Mouse (Mus musculus) right cerebral cortex, adult 2 months (tissue): ENCODE measurements around the gene Atf7.

Source experiments
- DNase-seq, 2 experiments: peaks; one replicate each; pipeline ENCODE4 v3.0.0; 2021 to 2022; ENCODE audit warnings: low spot score in 2 of 2

Atf7 gene

DNA sequence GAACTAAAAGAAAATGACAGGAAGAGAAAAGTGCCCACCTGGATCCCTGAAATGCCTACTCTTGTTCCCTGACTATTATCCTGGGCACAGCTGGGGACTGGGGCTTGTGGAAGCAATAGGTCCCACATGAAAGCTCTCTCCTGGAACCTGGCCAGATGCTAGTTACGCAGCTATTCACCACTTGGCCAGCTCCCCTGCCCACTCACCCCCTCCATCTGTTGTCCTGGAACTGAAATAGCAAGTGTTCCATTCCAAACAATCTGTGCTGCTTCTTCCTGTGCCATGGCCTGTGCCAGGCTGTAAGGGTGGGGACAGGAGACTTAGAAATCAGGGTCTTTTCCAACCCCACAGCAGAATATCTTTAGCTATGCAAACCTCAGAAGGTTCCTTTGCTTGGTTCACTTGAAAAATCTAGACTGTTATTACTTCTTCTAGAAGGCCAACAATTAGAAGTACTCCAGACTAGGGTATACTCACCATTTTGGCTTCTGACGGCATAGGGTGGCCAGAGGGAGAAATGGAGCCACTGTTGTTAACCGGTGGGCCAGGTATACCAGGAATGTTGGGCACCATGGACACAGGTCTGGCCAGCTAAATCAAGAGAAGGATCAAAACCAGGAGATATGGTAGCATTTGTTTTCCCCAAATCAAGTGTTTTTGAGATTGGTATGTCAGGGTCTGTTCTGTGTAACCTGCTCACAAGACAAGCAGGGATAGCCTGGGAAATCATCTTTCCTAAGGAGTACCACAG, 78.4 kb downstream of the Atf7 start:
- peak; percentile 90 to 92 for DNase-seq

DNA sequence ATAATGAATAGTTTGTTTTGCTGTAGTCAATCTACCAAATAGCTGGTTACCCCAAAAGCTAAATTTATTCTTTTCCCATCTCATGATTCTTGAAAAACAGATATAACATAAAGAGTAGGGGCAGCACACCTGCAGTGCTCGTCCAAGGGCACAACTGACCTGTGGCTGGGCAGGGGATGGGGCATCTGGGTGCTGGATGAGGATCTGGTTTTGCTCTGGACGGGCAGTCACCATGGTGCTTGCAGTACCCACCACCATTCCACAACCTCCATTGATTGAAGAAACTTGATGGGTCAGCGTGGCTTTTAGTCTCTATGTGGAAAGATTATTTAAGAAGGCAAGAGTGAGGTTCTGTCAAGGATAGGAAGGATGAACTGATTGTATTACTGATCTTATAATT, 79.0 kb downstream of the Atf7 start:
- no peak for DNase-seq

DNA sequence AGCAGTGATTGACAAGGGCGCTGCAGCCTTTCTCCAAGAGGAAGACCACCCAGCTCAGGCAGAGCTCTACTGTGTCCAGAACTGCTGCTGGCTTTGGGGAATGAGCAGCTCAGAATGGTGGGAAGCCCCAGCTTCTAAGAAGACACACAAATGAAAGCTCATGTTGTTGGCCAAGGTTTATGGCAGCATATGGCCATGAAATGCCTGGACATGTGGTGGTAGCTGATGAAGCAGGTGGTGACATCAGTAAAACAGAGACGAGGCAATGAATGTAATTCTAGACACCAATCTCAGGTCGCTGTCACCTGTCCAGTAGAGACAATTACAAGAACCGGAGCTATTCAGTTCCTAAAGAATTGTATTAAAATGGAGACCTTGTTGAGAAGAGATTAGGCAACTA, 80.5 kb downstream of the Atf7 start:
- DNase-seq, result no peak

DNA sequence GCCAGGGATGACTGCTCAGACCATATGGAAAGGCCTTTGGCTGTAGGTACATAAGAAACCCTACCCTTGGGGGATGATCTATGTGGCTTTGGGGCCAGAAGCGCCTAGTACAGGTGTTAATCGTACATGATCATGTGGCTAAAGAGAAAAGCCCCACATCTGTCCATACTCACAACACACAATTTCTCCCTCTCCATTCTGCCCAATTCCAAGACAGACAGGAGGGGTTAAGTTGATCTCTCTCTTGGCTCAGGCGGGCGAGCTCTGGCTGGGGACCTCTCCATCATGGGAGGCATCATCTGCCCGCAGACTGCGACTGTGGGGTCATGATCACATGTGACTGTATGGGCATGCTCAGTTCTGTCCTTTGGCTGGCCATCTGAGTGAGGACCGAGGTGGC, 91.3 kb downstream of the Atf7 start:
- DNase-seq, result no peak

DNA sequence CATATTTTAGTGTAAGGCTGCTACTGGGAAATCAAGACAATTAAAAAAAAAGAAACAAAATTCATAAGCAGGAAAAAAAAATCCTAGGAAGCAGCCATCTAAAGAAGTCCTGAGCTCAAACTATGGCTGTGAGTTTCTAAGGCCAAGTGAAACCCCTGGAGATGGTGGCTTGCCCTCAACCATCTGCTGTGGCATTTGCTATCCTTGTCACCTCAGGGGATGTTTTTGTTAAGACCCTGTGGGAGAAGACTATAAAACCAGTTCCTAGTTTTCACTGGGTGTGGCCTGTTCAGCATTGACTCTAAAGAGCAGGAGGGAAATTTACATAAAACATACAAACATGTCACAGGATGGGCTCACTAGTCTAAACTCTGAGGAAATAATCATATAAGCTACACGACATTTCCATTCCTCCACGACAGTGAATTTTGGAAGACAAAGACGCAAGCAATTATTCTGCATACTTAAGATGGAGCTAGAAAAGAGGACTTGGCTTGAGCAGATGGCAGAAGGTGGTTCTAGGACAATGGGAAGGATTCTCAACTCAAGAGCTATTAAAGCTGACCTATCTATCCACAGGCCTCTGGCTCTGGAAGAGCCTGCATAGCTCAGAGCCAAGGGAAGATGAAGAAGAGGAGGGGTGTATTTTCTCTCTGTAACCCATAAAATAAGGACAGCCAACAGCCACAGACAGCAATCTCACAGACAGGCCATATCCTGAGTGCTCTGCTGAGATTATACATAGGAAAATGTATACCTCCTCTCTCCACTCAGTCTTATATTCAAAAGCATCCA, 93.0 kb downstream of the Atf7 start:
- DNase-seq, result no peak

DNA sequence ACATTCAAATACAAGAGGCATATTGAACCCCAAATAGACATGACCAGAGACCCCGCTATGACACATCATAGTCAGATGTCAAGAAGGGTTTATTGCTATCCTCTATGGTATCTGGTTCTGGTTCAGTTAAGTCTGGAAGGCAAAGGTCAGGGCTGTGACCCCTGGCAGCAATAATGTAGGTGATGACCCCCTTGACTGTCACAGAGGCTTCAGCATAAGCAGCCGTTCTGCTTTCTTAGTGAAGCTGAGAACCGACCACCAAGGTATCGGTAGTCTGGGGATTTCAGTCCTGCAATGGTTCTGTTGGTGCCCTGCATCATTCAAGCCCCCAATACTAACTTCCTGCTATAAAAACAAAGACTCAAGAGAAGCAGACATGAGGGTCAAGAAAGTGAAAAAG, 93.7 kb downstream of the Atf7 start:
- no peak for DNase-seq

DNA sequence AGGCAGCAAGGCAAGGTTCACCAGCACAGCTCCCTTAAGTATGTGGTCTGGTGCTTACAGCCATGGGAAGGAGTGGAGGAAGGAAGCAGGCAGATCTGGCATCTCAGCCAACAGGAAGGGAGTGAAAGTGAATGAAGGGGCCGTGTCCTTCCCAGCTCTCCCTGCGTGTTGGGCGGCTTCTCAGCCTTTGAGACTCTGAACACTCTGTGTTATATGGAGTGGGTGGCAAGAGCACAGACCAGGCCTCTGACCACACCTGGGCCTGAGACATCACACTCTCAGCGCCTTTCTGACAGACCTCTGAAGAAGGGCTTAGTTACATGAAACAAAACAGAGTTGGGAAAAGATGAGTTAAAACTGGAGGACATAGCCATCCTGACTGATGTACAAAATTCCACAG, 94.7 kb downstream of the Atf7 start:
- no peak for DNase-seq

DNA sequence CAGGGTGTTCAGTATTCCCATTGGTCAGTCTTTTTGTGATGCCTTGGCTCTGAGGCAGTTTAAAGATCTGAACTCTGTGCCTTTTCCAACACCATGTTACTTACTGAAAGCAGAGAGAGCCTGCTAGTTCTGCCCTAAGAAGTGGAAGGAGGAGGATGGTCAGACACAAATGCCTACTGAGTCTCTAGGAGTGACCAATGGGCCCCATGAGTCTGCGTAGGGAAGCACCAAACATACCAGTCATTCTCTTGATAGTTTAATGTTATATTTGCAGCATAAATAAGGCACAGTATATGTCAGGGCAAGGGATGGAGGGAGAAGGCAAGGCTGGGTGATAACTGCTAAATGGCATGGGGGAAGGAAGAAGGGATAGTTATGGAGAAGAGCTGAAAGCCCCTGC, 96.9 kb downstream of the Atf7 start:
- DNase-seq, result no peak

DNA sequence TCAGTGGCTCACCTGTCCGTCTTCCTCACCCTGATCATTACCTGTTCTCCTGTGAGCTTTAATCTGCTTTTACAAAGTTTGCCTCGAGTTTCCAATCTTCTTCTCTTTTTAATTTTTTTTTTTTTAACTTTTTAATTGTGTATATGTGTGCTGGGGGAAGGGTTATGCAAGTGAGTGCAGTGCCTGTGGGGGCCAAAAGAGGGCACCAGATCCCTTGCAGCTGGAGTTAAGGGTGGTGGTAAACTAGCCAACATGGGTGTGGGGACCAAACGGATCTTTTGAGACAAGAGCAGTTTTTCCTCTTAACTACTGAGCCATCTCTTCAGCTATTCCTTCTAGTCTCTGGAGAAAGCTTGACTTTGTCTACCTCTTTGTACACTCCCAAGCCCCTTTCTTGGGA, 97.3 kb downstream of the Atf7 start:
- no peak for DNase-seq

DNA sequence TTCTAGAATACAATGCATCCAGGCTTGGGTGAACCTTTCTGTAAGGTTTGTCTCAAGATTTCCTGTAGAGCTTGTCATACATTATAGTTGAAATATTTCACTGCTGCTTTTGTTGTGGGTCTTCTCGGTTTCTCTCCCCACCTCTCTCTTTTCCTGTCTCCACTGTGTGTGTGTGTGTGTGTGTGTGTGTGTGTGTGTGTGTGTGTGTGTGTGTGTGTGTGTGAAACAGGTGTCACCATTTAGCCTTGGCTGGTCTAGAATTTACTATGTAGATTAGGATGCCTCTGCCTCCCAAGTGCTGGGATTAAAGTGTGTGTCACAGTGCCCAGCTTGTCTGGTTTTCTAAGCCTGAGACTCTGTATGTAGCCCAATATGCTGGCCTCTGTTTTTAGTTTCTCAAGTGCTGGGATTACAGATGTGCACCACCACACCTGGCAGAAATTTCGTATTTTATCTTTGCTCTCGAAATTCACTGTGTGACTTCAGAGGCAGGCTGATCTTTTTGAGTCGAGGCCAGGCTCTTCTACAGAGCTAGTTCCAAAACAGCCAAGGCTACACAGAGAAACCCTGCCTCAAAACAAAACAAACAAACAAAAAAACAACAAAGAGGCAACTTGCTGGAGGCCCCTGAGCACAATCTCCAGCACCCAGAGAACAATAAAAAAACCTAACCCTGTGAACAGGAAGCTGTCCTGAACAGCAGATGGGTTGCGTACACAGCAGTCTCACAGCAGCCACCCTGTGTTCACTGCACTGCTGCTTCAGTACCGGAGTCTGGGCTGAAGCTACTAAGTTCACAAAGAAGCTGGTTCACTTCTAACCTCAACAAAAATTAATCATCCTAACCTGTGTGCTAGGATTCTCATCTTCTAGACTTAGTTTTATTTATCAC, 98.9 kb downstream of the Atf7 start:
- DNase-seq, result no peak

DNA sequence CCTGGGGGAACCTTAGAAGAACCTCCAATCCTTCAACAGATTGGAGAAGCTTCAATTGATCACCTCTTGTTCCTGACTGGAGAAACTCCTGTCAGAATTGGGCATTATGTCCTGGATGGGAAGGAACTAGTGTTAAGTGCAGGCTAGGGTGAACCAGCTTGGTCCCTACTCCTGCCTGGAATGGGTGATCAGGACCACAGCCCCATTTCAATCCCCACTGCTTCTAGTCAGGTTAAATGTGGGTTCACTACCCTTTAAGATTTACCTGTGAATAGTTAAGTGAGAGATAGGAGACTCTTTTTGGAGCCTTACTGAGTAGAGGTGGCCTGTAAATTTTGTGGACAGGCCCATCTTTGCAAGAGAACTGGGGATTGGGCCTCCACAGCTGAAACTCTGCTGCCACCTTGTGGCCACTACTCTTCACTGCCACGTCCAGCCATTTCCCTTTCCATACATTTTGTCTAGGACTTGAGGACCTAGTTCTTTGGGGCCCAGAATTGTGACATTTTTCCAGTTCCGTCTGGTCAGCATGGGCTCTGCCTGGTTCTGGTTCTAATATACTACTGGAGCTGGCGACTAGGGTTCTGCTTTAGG, 100.3 kb downstream of the Atf7 start, which contains the start of gene Npff:
Npff (minus strand) TSS at position 51 of the 594 bp plus-strand sequence.
- peak; percentile 81 to 83 for DNase-seq

DNA sequence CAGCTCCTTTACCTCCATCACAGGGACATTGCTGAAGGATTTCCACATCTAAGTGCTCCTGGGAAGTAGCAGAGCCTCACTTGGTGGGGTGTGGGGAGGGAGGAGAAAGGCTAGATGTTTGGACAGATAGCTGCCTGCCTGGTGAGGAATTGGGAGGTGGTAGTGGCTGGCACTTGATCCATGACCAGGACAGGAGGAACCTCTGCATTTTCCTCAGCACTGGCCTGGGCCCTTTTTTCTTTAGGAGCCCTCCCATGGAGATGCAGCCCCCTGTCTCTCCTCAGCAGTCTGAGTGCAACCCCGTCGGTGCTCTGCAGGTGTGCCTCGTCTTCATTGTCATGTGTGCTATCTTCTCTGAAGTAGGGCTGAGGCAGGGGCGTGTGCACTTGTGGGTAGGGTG, 103.8 kb downstream of the Atf7 start:
- DNase-seq, result no peak

DNA sequence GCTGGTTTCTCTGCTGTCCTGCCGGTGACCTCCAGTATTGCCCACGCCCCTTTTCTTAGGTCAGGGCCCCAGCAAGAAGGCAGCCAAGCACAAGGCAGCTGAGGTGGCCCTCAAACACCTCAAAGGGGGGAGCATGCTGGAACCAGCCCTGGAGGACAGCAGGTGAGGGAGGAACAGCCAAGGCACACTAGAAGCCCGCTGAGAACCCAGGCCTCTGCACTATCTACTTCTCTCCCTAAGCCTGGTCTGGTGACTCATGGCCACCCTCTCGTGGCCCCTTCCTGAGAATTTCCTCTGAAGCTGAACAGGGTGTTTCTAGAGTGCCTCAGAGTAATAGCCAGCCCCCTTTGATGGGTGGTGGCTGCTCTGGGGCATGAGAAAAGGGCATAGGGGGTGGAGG, 104.8 kb downstream of the Atf7 start:
- DNase-seq, result no peak

DNA sequence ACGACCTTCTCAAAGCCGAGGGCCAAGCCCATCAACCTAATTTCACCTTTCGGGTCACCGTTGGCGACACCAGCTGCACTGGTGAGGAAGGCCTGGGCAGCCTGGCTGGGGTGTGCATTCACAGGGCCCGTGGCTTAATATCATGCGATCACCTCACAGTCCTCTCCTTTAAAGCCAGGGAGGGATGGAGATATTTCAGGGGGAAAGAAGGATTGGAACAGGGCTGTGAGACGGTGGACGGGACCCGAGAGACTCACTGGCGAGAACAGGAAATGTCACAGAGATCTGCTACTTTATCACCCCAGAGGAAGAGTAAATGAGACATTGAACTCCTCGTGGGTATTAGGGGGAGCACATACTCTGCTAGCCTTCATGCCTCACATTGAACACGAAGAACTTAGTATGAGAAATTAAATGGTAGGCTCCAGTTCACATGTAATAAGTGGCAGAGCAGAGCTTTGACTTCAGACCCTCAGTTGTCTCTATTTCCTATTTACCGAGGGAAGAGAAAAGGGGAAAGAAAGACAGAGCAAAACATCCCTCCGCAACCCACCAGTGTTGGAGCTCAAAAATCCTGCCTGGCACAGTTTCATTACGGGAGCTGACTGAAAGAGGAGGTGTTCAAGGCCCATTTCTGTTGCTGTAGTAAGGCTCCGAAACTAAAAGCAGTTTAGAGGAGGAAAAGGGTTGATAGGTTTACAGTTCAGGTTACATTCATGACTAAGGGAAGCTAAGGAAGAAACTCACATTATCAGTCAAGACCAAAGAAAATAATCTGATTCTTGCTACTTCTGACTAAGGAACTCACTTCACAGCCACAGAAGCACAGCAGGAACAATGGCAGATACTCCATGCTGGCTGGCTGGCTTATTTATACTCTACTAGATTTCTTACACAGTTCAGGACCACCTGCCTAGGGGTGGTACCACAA, 105.8 kb downstream of the Atf7 start:
- no peak for DNase-seq

DNA sequence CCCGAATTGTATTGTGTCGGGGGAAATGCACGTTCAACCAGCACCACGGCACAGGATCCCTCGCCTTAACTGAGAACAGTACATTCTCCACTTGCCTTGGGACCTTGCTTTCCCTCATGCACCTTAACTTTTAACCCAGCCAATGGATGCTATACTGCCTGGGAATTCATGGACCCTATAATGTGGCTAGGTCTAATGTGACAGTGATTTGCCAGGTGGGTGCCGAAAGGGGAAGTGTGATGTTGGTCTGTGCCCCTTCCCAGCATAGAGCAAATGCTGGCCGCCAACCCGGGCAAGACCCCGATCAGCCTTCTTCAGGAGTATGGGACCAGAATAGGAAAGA, 106.4 kb downstream of the Atf7 start:
- no peak for DNase-seq

DNA sequence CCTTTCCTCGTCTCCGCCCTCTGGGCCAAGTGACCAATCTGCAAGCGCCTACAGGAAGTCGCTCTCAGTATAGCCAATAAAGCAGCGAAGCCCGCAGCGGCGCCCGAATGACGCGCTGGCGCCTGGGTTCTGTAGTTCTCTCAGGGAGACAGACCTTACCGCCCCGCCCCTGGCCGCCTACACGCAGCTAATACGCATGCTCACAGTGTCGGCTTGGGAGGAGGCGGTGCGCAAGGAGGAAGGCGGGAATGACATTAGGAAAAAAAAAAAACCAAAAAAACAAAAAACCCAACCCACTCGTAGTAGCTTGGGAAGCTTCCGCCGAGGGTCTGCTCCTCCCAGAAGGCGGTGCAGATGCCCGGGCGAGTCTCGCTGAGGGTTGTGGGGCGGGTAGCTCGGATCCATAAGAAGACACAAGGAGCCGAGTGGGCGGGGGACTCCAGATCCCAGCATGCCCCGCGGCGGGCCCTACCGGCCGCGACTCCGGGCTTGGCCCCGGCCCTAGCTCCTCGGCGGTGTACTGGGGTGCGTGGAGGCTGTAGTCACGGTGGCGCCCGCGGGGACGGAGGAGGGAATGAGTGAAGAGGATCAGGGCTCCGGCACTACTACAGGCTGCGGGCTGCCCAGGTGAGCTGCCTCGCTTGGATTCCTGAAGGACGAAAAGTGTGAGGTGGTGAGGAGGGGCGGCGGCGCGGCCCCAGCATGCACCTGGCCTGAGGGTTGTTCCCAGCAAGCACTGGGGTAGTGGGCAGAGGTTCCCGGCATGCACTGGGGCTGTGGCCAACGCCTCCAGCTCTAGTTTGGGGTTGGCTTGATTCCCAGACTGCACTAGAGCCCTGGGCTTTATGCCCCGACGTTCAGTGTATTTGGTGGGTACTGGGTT, 107.0 kb downstream of the Atf7 start, which contains the start of gene Tarbp2:
Tarbp2 (plus strand) TSS at position 217 of the 883 bp plus-strand sequence.
- peak; percentile 100 for DNase-seq

DNA sequence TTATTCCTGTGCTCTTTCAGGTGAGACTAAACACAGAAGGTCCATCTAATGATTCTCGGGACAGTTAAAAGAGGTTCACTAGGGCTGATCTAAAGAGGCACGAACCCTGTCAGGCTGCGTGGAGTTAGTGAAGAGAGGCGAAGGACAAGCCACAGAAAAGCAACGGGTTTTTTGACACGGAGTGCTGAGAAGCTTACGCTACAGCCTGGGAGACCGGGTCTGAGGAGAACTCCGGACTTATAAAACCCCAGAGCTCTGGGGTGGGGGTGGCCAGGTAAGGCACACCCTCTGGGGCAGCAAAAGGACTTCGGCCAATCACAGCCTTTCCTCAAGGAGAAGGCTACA, 107.7 kb downstream of the Atf7 start:
- DNase-seq, result no peak

DNA sequence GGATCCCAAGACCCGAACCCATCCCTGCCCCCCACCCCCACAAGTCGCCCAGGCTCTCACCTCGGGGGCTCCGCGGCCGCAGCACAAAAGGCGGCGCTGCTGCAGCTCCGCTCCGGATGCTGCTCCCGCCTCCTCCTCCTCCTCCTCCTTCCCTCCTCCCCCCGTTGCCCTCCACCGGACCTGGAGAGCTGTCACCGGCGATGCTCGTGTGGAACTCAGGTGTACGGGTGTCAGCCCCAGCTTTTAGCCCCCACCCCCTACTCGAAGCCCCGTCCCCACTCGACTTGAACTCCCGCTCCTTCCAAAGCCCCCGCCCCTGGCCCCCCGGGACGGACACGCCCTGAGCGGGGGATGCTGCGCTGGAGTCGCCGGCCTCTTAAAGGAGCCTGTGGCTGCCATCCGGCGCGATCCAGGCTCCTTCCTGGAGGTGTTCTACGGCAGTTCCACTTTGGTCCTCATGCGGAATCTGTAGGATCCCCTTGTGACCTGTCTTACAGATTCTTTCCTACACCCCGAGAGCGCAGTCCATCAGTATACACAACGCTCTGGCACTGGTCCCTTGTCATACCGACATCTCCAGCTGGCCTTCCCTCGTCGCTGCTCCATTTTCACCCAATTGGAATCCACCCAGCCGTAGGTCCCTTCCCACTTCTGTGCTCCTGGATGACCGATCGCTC, 108.4 kb downstream of the Atf7 start, which contains the start of gene Map3k12:
Map3k12 (minus strand) TSS at position 337 of the 677 bp plus-strand sequence.
- peak; percentile 77 to 83 for DNase-seq

DNA sequence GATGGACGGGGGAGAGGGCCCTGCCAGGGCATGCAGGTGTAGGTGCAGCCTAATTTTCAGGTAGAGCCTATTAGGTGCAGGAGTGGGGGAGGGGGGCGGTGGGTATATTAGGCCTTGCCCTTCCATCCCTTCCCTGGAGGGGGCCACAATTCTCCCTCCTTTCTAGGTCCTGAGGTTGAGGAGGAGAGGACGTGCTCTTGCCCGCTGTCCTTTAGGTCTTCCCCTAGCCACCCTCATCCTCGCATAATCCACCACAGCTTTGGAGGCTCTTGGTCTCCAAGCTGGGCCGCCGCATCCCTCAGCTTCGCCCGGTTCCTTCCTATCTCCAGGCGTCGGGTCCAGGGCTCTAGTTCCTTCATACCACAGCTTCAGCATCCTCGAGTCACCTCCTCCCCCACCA, 109.0 kb downstream of the Atf7 start:
- DNase-seq, result no peak
